Mouse (Mus musculus) intestine, embryonic 15.5 days (tissue): Measurements from ENCODE around the gene Smpd3. TPM values are rescaled to one million over a fixed set of nuclear protein-coding genes. Genes with fewer than 3 reads are reported as not detected.

Experiments used
- ATAC-seq: fragments of 200-750 bp; cut with Nextera tagmentation; 2 replicates; pipeline ENCODE4 v1.8.0; 2017; ENCODE audit warnings: moderate TSS enrichment, moderate library complexity
- H3K27ac ChIP-seq: fragments of 300-500 bp; sonication (generic); 2 replicates; pipeline ENCODE4 v1.5.1; 2015; ENCODE audit warnings: mild to moderate bottlenecking, inconsistent platforms
- H3K27me3 ChIP-seq: fragments of 300-500 bp; sonication (generic); replicated peaks from 2 replicates; pipeline ENCODE4 v1.6.1; 2015; ENCODE audit warnings: inconsistent platforms
- H3K36me3 ChIP-seq: fragments of 300-500 bp; sonication (generic); 2 replicates; pipeline ENCODE4 v1.6.1; 2015; ENCODE audit warnings: inconsistent platforms
- H3K4me1 ChIP-seq: fragments of 300-500 bp; sonication (generic); replicated peaks from 2 replicates; pipeline ENCODE4 v1.6.1; 2015; ENCODE audit warnings: inconsistent platforms
- H3K4me2 ChIP-seq: fragments of 300-500 bp; sonication (generic); replicated peaks from 2 replicates; pipeline ENCODE4 v1.6.1; 2015; ENCODE audit warnings: mild to moderate bottlenecking, inconsistent platforms
- H3K4me3 ChIP-seq: fragments of 300-500 bp; sonication (generic); replicated peaks from 2 replicates; pipeline ENCODE4 v1.5.1; 2015; ENCODE audit warnings: inconsistent platforms
- H3K9ac ChIP-seq: fragments of 300-500 bp; sonication (generic); 2 replicates; pipeline ENCODE4 v1.6.1; 2015; ENCODE audit warnings: inconsistent platforms
- H3K9me3 ChIP-seq: fragments of 300-500 bp; sonication (generic); 2 replicates; pipeline ENCODE4 v1.6.1; 2016; ENCODE audit warnings: inconsistent platforms
- WGBS: fragments of 180-500 bp; shearing (Covaris S2); methylation state at CpG from one replicate; pipeline ENCODE4 v1.1.7; 2015; 5-methylcytosine and 5-hydroxymethylcytosine counted together
- polyA plus RNA-seq: library from polyadenylated mRNA; unstranded; fragments of >200 nt; fragmentation: Nextera tagmentation; extraction: Ambion mirVana; gene quantifications from 2 replicates; pipeline ENCODE4 v1.2.1, GENCODE M21; 2015

The Smpd3 gene
- 21.8 and 22.3 TPM in 2 replicates for polyA plus RNA-seq

DNA sequence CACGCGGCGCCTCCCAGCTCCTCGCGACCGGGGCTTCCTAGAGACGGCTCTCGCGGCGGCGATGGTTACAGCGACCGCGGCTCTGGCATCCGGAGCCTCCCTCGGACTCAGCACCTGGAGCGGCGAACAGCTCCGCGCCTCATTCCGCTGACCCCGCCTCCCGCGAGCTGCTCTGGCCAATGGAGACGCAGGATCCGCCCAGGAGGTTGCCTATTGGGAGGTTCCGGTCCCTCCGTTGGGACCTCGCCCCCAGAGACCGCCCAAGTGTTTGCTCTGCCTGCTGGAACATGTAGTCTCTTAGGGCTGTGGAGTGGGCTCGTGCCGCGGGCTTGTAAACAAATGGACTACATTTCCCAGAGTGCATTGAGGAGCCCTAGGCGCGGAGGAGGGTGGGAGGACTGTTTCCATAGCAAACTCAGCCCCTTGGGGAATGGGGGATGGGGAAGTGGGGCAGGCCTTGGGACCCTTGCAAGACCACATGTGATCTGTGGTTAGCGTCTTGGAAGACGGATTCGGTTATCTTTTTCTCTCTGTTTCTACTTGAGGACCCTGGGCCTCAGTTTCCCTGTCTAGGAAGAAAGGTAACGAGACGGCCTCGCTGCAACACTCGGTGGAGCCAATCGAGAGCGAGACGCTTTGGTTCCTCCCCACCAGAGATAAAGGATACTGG is at the start of gene Smpd3:
Gene Smpd3, minus strand, starts transcription at position 137 of the 670 bp plus-strand sequence.
- Histone ChIP-seq H3K27ac (no peak within 1 kb of the TSS), H3K27me3 (peaks cover 24% of the 10 kb centered on the region), H3K4me2 (peak within 1 kb of the TSS; percentile 89), H3K4me1 (peaks cover 18% of the 10 kb centered on the region), H3K4me3 (peak within 1 kb of the TSS; percentile 51), H3K9me3 (no peaks in the 10 kb centered on the region), H3K36me3 (no peaks in the 10 kb centered on the region), H3K9ac (peak within 1 kb of the TSS; percentile 37)
- WGBS: under 1% methylated on average over 45 of the region's 45 CpGs
- peak; percentile 100 for ATAC-seq

DNA sequence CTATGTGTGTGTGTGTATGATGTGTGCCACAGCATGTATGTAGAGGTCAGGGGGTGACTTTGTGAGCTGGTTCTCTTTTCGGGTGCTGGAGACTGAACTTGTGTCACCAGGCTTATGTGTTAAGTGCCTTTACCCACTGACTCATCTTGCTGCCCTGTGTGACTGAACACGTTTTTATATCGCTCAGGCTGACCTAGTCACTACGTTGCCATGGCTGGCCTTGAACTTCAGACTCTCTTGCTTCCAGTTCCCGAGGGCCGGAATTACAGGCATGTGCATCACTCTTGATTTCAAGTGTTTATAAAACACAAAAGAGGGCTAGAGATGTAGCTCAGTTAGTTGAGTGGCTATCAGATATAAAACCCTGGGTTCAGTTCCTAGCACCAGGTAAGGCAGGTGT is 43.2 kb upstream of the Smpd3 start:
- Histone ChIP-seq H3K36me3 (no peaks in the 10 kb centered on the region), H3K4me3 (no peak overlapping the region), H3K4me2 (no peak overlapping the region), H3K4me1 (peaks cover 4% of the 10 kb centered on the region; the same call in 1 of the 2 replicates), H3K9me3 (no peaks in the 10 kb centered on the region), H3K9ac (no peak overlapping the region), H3K27me3 (no peaks in the 10 kb centered on the region), H3K27ac (no peak overlapping the region)
- 81% methylated on average over 6 of the region's 6 CpGs for WGBS
- no peak for ATAC-seq

DNA sequence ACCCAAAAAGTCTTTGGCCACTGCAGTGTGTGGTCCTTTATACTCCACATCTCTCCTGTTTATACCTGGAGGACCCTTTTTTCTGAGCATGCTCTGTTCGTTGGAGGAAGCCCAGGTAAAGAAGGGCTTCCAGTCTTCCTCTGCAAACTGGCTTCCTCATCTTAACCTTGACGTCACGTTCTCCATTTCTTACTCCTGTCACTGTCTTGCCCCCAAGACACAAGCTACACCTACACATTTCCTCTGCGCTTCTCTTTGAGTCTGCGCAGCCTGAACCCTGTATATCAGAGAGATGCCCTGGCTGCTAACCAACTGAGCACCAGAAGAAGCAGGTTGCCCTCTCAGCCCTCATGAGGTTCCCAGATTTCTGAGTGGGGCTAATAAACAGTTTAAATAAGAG is 41.6 kb upstream of the Smpd3 start:
- no peaks in the 10 kb centered on the region for H3K36me3 ChIP-seq
- no peak overlapping the region for H3K9ac ChIP-seq
- no peaks in the 10 kb centered on the region for H3K27me3 ChIP-seq
- H3K4me1 ChIP-seq: peaks cover 4% of the 10 kb centered on the region; the same call in 1 of the 2 replicates
- H3K4me3 ChIP-seq: no peak overlapping the region
- no peak overlapping the region for H3K27ac ChIP-seq
- ATAC-seq: no peak
- WGBS: 70% methylated on average over 5 of the region's 5 CpGs
- no peaks in the 10 kb centered on the region for H3K9me3 ChIP-seq
- H3K4me2 ChIP-seq: no peak overlapping the region

DNA sequence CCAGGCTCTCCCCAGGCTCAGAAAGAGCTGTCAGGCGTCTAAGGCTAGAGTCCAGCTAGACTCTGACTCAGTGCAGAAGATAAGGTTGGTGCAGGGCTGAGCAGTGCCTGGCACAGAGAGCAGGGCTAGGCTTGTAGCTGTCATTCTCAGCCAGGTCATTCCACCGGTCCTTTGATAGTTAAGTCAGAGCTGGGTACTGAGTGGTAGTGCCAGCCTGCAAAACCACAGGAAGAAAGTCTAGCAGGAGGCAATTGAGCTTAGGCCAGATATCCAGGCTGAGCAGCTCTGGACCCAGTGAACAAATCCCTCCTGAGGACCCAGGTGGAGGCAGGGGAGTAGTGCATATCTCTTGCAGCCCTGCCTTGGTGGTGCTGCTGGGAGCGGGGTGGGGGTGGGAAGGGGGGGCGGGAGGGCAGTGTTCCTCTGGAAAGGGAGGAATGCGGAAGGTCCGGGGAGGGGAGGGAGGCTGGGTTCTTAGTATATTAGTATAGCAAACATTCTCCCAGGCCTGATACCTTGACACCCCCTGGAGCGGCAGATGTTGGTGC is 40.8 kb upstream of the Smpd3 start:
- 33% methylated on average over 6 of the region's 7 CpGs for WGBS
- peaks cover 4% of the 10 kb centered on the region; the same call in 1 of the 2 replicates for H3K4me1 ChIP-seq
- H3K9me3 ChIP-seq: no peaks in the 10 kb centered on the region
- H3K4me2 ChIP-seq: no peak overlapping the region
- peak; percentile 91 for ATAC-seq
- H3K36me3 ChIP-seq: no peaks in the 10 kb centered on the region
- H3K27me3 ChIP-seq: no peaks in the 10 kb centered on the region
- H3K9ac ChIP-seq: no peak overlapping the region
- no peak overlapping the region for H3K4me3 ChIP-seq
- peak overlapping the region; percentile 41; the same call in 1 of the 2 replicates for H3K27ac ChIP-seq

DNA sequence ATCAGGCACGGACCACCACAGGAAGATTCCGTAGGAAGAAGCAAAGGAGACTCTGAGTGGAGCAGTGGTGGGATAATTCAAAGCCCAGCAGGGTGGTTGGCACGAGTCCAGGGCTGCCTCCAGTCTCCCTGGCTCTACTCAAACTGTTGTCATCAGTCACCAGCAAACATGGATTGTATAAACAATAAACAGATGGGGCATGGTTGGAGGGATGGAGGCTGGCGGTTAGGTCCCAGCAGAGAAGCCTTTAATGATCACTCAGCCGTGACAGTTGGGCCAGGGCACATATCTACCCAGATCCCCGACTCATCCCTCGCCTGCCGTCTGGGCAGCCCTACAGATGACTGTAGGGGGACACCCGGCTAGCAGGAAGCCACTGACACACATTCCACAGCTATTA is 39.1 kb upstream of the Smpd3 start:
- Histone ChIP-seq H3K4me3 (no peak overlapping the region), H3K27ac (no peak overlapping the region), H3K4me2 (no peak overlapping the region), H3K9me3 (no peaks in the 10 kb centered on the region), H3K27me3 (no peaks in the 10 kb centered on the region), H3K36me3 (no peaks in the 10 kb centered on the region), H3K4me1 (peaks cover 4% of the 10 kb centered on the region; the same call in 1 of the 2 replicates), H3K9ac (no peak overlapping the region)
- WGBS: 31% methylated on average over 9 of the region's 9 CpGs
- no peak for ATAC-seq

DNA sequence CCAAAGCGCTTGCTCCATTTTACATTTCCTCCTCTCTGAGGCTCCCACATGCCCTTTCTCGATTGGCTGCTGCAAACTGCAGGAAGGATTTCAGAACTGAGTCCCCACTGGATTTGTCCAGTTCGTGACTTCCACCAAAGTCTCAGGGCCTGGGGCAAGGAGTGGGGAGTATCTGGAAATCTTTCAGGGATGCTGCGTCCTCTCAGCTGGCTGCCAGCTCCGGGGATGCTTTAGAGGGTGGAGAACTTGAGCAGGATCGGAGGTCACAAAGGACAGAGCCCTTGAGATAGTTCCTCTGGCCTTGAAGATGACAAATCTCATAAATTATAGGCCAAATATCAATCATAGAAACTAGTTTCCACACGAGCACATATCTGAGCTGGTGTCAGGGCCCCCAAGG is 38.2 kb upstream of the Smpd3 start:
- H3K4me3 ChIP-seq: no peak overlapping the region
- WGBS: 60% methylated on average over 7 of the region's 7 CpGs

DNA sequence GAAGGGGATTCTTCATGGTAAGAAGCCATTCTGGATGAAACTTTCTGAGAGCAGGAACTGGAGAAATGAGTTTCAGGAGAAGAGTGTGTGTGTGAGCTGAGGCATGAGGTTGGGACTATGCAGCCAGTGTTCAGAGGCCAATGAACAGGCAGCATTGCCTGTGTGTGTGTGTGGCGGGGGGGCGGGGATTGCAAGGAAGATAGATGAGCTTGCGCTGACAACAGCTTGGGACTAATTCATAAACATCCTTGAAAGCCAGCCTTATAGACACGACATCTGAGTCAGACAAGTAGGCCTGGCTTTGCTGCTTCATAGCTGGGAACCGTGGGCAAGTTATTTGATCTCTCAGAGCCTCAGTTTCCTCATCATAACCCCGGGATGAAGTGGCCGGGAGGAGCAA is 31.3 kb upstream of the Smpd3 start:
- ATAC-seq: no peak

More for the DNA sequence above, 38.2 kb upstream of the Smpd3 start:
- Histone ChIP-seq H3K4me2 (no peak overlapping the region), H3K27ac (no peak overlapping the region), H3K27me3 (no peaks in the 10 kb centered on the region), H3K36me3 (no peaks in the 10 kb centered on the region), H3K9me3 (no peaks in the 10 kb centered on the region), H3K9ac (no peak overlapping the region), H3K4me1 (peaks cover 4% of the 10 kb centered on the region; the same call in 1 of the 2 replicates)
- ATAC-seq: no peak

DNA sequence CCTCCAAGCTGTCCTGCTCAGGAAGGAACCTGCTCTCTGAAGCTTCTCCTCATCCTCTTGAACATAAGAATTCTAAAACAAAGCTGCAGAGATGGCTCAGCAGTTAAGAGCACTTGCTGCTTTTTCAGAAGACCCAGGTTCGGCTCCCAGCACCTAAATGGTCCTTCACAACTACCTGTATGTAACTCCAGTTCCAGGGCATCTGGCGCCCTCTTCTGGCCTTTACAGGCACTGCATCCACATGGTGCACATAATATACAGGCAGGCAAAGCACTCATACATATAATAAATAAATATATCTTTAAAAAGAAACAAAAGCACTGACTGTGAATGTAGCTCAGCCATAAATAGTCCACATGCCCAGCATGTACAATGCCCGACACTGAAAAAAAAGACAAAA is 30.7 kb upstream of the Smpd3 start:
- WGBS: 63% methylated on average over 3 of the region's 3 CpGs
- no peak overlapping the region for H3K4me2 ChIP-seq
- H3K27me3 ChIP-seq: no peaks in the 10 kb centered on the region
- no peak overlapping the region for H3K9ac ChIP-seq
- no peak overlapping the region for H3K4me3 ChIP-seq
- no peak overlapping the region for H3K27ac ChIP-seq
- no peak for ATAC-seq
- H3K4me1 ChIP-seq: no peaks in the 10 kb centered on the region
- no peaks in the 10 kb centered on the region for H3K9me3 ChIP-seq
- H3K36me3 ChIP-seq: no peaks in the 10 kb centered on the region

More for the DNA sequence above, 31.3 kb upstream of the Smpd3 start:
- no peaks in the 10 kb centered on the region for H3K27me3 ChIP-seq
- no peaks in the 10 kb centered on the region for H3K4me1 ChIP-seq
- H3K27ac ChIP-seq: no peak overlapping the region
- H3K9me3 ChIP-seq: no peaks in the 10 kb centered on the region
- H3K9ac ChIP-seq: no peak overlapping the region
- H3K36me3 ChIP-seq: no peaks in the 10 kb centered on the region
- no peak overlapping the region for H3K4me3 ChIP-seq
- H3K4me2 ChIP-seq: no peak overlapping the region
- WGBS: 71% methylated on average over 7 of the region's 7 CpGs

DNA sequence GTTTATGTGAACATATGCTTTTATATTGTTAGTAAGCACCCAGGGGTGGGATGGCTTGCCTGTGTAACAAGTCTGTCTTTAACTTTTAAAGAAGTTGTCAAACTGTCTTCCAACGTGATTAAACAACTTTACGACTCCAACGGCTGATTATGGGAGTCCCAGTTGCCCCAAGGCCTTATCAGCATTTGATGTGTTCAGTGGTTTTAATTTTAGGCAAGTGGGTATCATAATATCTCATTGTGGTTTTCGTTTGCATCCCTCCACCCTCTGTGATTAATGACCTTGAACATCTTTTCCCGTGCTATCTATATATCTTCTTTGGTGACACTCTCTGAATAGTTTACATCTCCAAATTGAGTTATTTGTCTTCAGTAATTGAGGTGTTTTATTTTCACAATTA is 27.0 kb upstream of the Smpd3 start:
- 59% methylated on average over 5 of the region's 5 CpGs for WGBS
- no peaks in the 10 kb centered on the region for H3K27me3 ChIP-seq
- H3K9me3 ChIP-seq: no peaks in the 10 kb centered on the region
- no peaks in the 10 kb centered on the region for H3K36me3 ChIP-seq
- H3K9ac ChIP-seq: no peak overlapping the region
- H3K4me1 ChIP-seq: no peaks in the 10 kb centered on the region
- H3K4me2 ChIP-seq: no peak overlapping the region
- ATAC-seq: no peak
- no peak overlapping the region for H3K4me3 ChIP-seq
- H3K27ac ChIP-seq: no peak overlapping the region

DNA sequence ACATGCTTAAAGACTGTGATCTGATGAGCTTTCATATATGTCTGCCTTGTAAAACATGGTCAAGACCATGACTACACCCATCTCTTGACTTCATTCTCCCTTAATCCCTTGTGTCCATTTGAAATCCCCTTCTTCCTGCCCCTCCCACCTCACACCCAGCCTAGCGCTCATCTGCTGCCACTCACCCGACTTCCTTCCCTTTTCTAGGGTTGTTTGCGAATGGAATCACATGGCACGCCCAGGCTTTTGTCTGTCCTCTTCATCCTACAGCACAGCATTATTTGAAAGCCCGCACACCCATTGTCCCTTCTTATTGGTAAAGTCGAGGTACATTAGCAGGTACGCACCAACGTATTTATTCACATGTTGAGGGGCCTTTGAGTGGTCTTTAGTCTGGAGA is 26.5 kb upstream of the Smpd3 start:
- H3K27ac ChIP-seq: no peak overlapping the region
- H3K4me3 ChIP-seq: no peak overlapping the region
- no peak overlapping the region for H3K9ac ChIP-seq
- no peaks in the 10 kb centered on the region for H3K4me1 ChIP-seq
- no peaks in the 10 kb centered on the region for H3K36me3 ChIP-seq
- WGBS: 68% methylated on average over 8 of the region's 8 CpGs
- H3K9me3 ChIP-seq: no peaks in the 10 kb centered on the region
- no peaks in the 10 kb centered on the region for H3K27me3 ChIP-seq
- no peak overlapping the region for H3K4me2 ChIP-seq
- no peak for ATAC-seq

DNA sequence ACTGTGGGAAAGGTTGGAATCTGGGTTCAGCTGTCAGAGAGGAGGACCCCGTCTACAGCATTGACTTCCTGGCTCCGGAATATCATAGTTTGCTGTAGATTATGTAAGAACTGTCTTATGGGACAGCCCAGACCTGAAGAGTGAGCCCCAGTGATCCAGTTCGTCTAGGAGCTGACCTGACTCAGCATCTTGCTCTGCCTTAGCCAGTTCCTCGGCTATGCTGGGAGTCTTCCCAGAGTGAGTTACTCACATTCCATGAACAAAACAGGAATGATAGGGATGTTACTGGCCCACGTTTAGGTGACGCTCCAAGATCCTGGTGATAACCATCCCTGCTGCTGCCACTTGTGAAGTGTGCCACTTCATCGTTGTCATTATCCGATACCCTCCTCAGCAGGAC is 25.5 kb upstream of the Smpd3 start:
- H3K4me3 ChIP-seq: no peak overlapping the region
- no peaks in the 10 kb centered on the region for H3K27me3 ChIP-seq
- no peaks in the 10 kb centered on the region for H3K36me3 ChIP-seq
- no peaks in the 10 kb centered on the region for H3K4me1 ChIP-seq
- H3K9ac ChIP-seq: no peak overlapping the region
- no peak for ATAC-seq
- no peak overlapping the region for H3K4me2 ChIP-seq
- no peak overlapping the region for H3K27ac ChIP-seq
- H3K9me3 ChIP-seq: no peaks in the 10 kb centered on the region
- WGBS: 68% methylated on average over 8 of the region's 8 CpGs

DNA sequence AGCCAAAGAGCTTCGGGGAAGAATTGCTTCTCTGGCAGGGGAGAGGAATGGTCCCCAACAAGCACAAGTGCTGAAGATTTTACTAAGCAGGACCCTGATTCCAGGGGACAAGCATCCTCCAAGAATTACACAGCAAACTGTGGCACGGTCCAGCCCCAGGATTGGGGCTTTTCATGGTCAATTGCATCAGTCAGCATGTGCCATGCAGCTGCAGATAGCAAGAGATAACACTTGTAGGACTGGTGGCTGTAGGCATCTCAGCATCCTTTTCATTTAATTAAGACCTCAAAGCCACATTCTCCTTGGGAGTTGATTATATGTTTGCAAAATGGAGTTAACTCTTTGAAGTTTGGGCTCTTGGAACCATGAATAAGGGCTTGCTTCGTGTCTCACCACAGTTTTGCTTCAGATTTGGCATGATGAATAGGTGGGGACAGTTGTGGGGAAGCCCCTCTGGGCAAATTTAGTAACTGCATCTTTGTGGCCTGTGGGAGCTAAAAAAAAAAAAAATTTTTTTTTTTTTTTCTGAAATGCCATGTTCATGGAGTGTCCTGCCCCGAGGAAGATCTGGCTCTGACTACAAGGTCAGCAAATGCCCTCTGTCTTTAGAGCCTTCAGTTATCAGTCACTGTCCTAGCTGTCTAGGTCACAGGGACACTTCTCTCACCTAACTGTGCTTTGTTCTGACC is 22.0 kb upstream of the Smpd3 start:
- ATAC-seq: no peak
- Histone ChIP-seq H3K4me2 (no peak overlapping the region), H3K4me3 (no peak overlapping the region), H3K4me1 (no peaks in the 10 kb centered on the region), H3K36me3 (no peaks in the 10 kb centered on the region), H3K27me3 (no peaks in the 10 kb centered on the region), H3K9me3 (no peaks in the 10 kb centered on the region), H3K27ac (no peak overlapping the region), H3K9ac (no peak overlapping the region)
- WGBS: 74% methylated on average over 4 of the region's 4 CpGs
